Mouse (Mus musculus) ES-CJ7 (cell line): Measurements from ENCODE around the gene Lct.

Experiments
- DNase-seq: peaks from one replicate; pipeline ENCODE4 v3.0.0; 2011; ENCODE audit warnings: low read depth, low spot score

Lct gene

DNA sequence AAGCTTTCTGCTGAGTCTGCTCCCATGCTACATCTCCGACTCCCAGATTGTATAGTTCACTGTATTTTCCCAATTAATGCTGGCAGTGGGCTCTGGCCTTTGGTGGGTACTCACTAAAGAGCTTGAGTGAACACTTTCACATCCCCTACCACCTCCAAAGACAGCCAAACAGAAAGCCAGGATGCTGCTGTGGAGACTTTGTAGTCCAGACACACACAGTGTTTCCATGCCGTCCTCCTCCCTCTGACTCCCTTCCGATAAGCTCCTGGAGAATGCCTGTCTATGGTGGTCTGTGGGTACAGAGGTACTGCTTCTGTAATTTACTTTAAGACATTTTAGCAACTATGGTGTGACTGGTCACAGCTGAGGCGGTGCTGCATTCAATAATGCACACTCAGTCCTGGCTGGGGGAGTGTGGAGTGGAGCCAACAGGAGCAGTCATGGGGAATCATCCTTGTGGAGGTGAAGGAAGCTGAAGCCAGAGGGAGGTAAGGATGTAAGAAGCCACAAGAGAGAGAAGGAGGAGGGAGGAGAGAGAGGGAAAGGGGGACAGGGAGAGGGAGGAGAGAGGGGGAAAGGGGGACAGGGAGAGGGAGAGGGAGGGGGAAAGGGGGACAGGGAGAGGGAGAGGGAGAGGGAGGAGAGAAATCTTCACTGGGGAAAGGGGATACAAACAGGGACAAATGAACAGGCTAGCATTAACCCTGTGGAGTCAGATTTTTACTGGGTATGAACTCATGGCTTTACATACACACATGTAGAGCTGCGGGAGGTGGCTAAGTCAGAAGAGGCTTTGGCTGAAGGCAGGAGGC, 32.2 kb downstream of the Lct start:
- DNase-seq = no peak

DNA sequence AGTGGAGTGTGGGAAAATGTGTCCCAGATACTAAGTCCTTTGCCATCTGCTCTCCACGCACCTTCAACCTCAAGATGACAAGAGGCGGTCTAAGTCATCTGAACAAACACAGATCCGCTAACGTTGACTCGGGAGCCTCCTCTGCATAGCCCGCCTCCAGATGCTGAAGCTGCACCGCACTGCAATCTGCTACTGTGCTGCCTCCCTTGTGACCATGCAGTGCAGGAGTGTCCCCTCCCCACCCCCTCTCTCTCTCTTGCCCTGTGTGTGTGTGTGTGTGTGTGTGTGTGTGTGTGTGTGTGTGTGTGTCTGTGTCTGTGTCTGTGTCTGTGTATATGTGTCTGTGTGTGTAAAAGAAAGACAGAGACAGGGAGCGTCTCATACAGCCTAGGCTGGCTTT, 32.8 kb downstream of the Lct start:
- no peak for DNase-seq

DNA sequence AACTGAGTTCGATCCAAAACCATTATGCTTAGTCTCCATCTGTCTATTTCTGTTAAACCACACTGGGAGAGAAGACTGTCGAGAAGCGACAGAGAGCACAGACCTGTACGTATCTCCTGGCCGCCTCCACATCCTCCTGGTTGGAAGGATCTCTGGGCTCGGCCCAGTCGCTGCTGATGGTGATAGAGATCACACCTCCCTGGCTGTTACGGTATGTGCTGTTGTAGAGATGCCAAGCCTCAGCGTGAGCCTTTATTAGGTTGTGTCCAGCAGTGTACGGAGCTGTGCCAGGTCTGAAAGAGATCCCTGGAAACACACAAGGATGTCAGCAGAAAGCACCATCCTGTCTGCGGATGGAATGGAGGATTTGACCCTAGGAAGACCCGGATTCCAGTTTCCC, 34.6 kb downstream of the Lct start:
- DNase-seq = no peak

DNA sequence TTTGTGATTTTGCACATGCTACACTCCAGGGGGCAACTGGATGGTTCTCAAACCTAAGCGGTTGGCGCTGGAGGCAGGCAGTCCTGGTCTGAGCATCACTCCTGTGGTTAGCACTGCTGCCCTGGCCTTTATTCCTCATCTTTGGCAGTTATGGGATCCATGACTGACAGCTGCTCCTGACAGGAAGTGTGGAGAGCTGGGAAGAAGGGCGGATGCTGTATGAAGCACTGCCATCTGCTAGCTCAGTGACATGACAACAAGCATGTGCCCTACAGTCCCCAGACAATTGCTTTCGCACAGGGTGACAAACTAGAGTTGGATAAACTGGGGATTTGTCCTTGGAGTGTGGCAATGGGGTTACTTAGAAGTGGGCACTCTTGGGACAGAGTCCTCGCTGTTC, 37.8 kb downstream of the Lct start:
- no peak for DNase-seq

DNA sequence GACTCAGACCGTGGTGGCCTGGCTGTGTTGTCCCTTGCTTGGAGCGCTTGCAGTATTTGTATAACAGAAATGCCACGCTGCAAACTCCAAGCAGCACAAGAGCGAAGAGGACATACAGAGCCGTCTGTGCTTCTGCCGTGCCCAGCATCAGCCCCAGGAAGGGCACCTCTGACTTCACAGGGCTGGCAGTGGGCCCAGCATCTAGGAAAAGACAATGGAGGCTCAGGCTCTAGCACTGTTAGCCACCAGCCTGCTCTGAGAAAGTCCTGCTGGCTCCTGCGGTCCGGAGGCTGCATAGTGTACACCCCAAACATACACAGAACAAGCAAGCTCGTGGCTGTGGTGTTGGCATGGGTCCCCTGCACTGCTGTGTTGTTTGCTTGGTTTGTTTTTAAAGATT, 43.0 kb downstream of the Lct start:
- no peak for DNase-seq

- DNase-seq = no peak
These were observed 43.9 kb downstream of the Lct start for GRCm38 (mm10) chr1:128284157-128284690.

GRCm38 (mm10) chr1:128282924-128283323, 45.2 kb downstream of the Lct start:
- DNase-seq = no peak

DNA sequence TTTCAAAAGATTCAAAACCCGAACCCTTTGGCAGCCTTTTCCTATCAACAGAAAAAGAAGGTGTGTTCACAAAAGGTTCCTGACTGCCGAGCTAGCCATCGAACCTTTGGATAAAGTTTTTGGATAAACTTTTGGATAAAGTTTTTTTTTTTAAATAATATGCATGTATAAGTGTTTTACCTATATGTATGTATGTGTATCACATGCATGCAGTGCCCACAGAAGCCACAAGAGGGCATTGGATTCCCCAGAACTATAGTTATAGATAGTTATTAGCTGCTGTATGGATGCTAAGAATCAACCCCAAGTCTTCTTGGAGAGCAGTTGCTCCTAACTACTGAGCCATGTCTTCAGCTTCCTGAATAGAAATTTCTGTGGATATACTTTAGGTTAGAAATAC, 46.4 kb downstream of the Lct start:
- no peak for DNase-seq

DNA sequence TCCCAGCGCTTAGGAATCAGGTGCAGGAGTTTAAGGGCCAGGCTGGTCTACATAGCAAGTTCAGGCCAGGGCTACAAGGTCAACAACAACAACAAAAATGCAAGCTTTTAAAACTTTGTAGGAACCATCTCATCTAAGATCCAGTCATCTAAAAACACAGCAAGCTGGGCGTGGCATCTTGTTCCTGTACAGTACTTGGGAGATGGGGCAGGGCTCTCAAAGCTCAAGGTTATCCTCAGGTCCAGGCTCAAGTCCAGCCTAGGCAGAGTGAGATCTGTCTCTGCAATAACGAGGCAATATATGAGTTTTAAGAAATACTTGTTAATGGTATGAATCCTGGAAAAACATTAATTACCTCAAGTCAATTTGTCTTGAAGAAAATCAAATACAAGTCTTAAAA, 49.6 kb downstream of the Lct start:
- no peak for DNase-seq

- DNase-seq = no peak
These were observed 52.2 kb downstream of the Lct start for GRCm38 (mm10) chr1:128275908-128276307.

- DNase-seq = no peak
These were observed 57.4 kb downstream of the Lct start for GRCm38 (mm10) chr1:128270731-128271130.

DNA sequence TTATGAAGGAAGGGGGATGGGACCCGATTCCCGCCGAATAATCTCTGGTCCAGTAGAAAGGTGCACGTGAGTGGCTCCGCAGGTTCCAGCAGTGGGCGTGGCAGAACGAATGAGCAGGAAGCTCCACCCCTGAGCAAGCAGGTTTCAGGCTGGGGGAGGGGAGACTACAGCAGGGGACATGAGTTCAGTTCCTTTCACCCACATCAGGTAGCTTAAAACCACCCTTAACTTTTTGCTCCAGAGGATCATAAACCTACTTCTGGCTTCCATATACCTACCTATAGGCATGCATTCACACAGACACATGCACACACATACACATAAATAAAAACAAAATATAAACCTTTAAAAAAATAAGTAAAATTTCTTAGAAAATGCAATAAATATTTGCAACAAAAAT, 61.1 kb downstream of the Lct start:
- peak; percentile 59 for DNase-seq

DNA sequence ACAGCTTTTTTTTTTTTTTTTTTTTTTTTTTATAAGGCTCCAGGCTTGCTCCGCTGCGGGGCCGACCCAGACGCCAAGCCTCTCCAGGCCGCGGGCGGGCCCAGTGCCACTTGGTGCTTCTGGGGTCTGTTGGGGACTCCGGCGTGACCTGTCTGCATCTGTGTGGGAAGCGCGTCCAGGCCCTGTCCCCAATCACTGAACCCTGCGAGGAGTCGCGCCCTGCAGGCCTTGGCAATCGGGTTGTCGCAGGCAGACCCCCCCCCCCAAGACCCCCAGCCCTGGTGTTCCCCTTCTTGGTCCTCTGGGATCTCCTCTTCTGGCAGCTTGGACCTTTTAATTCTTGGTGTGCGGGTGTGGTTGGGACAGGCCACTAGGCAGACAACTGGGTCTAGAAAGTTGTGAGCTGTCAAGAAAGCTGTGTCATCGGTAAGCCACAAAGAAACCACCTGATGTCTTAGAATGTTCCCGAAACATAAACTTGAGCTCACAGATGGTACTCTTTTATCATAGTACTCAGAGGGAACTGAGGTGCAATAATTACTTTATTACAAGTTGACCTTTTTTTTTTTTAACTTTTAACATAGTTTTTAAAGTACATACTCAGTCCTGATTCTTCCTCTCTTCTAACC, 83.3 kb downstream of the Lct start:
- no peak for DNase-seq

DNA sequence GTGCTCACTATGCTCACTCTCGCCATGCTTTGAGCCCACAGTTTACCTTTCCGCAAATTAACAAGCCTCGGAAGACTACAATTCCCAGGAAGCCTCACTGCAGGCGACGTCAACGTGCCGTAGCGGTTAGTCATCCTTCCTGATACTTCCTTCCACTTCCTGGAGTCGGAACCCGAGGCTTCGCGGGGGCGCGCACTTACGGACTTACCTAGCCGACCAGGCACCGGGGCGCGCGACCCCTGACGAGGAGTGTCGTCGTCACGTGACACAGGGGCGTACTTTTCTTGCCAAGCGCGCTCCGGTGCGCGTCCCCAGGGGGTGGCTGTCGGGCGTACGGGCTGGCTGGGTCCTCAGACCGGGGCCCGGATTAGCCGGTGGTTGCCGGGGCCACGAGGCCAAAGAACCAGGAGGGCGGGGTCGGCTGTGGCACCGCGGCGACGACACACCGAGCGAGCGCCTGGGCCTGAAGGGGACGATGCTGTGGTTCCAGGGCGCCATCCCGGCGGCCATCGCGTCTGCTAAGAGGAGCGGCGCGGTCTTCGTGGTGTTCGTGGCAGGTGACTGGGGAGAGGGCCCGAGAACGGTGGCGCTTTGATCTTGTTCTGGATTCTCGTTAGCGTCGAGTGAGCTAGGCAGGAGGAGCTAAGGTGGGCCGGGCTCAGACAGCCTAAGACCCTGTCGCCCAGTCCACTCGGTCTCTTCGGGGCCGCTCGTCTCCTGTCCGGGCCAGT, 84.0 kb downstream of the Lct start:
- peak; percentile 100 for DNase-seq

- no peak for DNase-seq
These were observed 84.5 kb downstream of the Lct start, which contains the start of gene Ubxn4 for GRCm38 (mm10) chr1:128243627-128243995. Gene Ubxn4 (plus strand): TSS chr1:128243964.

GRCm38 (mm10) chr1:128235181-128235580, 92.9 kb downstream of the Lct start:
- no peak for DNase-seq
